Mouse (Mus musculus): ENCODE results near the gene Grhl3.

DNA sequence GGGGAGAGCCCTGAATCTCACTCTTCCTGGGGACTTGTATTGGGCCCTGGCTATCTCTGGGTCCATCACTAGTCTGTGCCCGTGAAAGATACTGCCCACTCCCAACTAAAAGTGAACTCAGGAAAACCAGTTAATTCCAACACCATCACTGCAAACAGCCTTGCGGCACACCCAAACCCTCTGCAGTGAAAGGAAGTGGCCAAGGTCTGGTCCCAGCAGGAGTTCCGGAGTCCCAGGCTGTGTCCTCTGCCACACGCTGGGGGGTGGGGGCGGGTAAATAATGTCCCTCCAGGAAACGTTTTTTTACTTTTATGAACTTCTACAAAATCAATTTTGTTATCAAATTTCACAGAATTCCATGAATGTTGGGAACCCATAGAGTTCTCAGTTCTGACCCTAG is 6.3 kb upstream of the Grhl3 start:
- TF ChIP-seq POLR2A (IDR thresholded peaks at IDR 0.05; ENCODE audit: control insufficient read depth, low read depth, low read length) (no peak), CTCF (IDR thresholded peaks at IDR 0.05; ENCODE audit: control insufficient read depth, insufficient read depth, insufficient replicate concordance, low read depth, low read length) (no peak)

Measured in testis, adult 2 months (tissue).